Mouse (Mus musculus) kidney, postnatal 25 days (tissue): ENCODE measurements around the gene Wdfy3.
"Not testable (repeated sequence)": the region's sequence is repeated elsewhere in the genome, so short reads cannot be mapped to it uniquely, and the experiment has no call there.

Experiments
- DNase-seq, 2 experiments: peaks; one replicate each; pipeline ENCODE4 v3.0.0; 2021; ENCODE audit warnings: mixed read lengths in 2 of 2

The Wdfy3 gene

GRCm38 (mm10) chr5:101937909-101938596 is 131.7 kb downstream of the Wdfy3 start:
- peak in 1 of 2 experiments; percentile 33 for DNase-seq

GRCm38 (mm10) chr5:101937362-101937761 is 132.4 kb downstream of the Wdfy3 start:
- DNase-seq, result peak; percentile 30 to 51

- peak; percentile 75 to 87 for DNase-seq
These were observed 133.8 kb downstream of the Wdfy3 start for GRCm38 (mm10) chr5:101935893-101936292.

- peak in 1 of 2 experiments; percentile 29 for DNase-seq
These were observed 135.1 kb downstream of the Wdfy3 start for GRCm38 (mm10) chr5:101934629-101935028.

GRCm38 (mm10) chr5:101932971-101933810 is 136.5 kb downstream of the Wdfy3 start:
- peak in 1 of 2 experiments; percentile 47 for DNase-seq

- DNase-seq, result peak; percentile 28
These were observed 137.7 kb downstream of the Wdfy3 start for GRCm38 (mm10) chr5:101931997-101932396.

- DNase-seq, result peak in 1 of 2 experiments; percentile 20
These were observed 143.4 kb downstream of the Wdfy3 start for GRCm38 (mm10) chr5:101926311-101926710.

GRCm38 (mm10) chr5:101923710-101924109 is 146.0 kb downstream of the Wdfy3 start:
- DNase-seq, result no peak

- no peak for DNase-seq
These were observed 150.2 kb downstream of the Wdfy3 start for GRCm38 (mm10) chr5:101919559-101919958.

- no peak for DNase-seq
These were observed 160.3 kb downstream of the Wdfy3 start for GRCm38 (mm10) chr5:101909468-101909867.

GRCm38 (mm10) chr5:101905624-101906023 is 164.1 kb downstream of the Wdfy3 start:
- DNase-seq, result no peak

GRCm38 (mm10) chr5:101904841-101905240 is 164.9 kb downstream of the Wdfy3 start:
- not testable (repeated sequence) for DNase-seq

GRCm38 (mm10) chr5:101902686-101903085 is 167.0 kb downstream of the Wdfy3 start:
- DNase-seq, result no peak

GRCm38 (mm10) chr5:101899981-101900380 is 169.7 kb downstream of the Wdfy3 start:
- DNase-seq, result no peak

- no peak for DNase-seq
These were observed 172.9 kb downstream of the Wdfy3 start for GRCm38 (mm10) chr5:101896784-101897183.

GRCm38 (mm10) chr5:101895717-101896645 is 173.7 kb downstream of the Wdfy3 start:
- no peak for DNase-seq

- DNase-seq, result peak in 1 of 2 experiments; percentile 21
These were observed 174.6 kb downstream of the Wdfy3 start for GRCm38 (mm10) chr5:101895119-101895518.

- DNase-seq, result peak in 1 of 2 experiments; percentile 47
These were observed 175.8 kb downstream of the Wdfy3 start for GRCm38 (mm10) chr5:101893820-101894515.

GRCm38 (mm10) chr5:101891694-101892416 is 177.9 kb downstream of the Wdfy3 start:
- DNase-seq, result no peak

GRCm38 (mm10) chr5:101887989-101888388 is 181.7 kb downstream of the Wdfy3 start:
- no peak for DNase-seq

GRCm38 (mm10) chr5:101885039-101885438 is 184.7 kb downstream of the Wdfy3 start:
- DNase-seq, result no peak
